Mouse (Mus musculus) CH12F3 (cell line): Measurements from ENCODE around the gene Olfr984.

ENCODE experiments used
- in situ Hi-C: fragments of 300-500 bp; cut with MboI; formaldehyde crosslinking; loops from 2 replicates; pipeline ENCODE4 v1.14.3; 2020; ENCODE audit warnings: low sequenced_read_pairs

Olfr984 gene

GRCm38 (mm10) chr9:40114106-40114505 lies at the start of gene Olfr984:
TSS of gene Olfr984 (minus strand) at chr9:40114206.
- in situ Hi-C loops = no loop called here

DNA sequence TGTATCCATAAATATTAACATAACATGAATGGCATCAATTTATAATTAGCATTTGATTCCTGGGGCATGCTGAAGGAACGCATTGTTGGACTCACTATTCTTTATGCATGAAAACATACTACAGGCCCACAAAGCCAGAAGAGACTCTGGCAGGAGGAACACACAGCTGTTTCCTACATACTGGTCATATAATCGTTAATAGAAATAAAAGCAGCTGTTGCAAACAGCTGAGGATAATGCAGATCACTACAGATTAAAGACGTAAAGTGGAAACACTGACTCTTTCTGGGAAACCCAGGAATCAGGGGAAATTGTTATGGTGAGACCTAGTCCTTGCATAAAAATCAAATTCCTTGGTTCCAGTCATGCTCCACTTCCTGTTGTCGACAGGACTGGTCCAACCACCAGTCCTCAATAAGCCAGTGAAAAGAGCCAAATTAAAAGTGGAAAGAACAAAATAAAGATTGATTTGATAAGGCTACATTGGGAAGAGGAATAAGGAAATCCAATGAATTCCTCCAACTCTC lies 41.2 kb upstream of the Olfr984 start:
- in situ Hi-C loops = no loop called here

GRCm38 (mm10) chr9:40141544-40141943 lies 27.5 kb upstream of the Olfr984 start:
- in situ Hi-C loops = no loop called here

DNA sequence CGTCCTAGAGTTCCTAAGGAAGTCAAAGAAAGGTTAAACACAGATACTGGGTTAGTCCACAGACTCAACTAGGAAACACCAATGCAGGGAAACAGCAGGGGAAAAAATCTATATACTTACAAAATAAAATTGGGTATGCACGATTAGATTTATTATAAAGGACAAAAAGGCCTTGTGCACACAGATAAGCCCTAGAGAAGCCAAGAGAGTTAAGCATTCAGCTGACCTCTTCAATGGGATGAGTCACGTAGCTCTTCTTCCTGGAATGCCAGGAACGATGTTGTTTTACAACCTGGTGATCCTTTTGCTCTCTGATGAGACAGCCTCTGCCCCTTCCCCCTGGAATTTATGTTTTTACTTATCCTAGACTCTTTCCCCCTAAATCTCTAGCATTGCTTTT lies 25.5 kb upstream of the Olfr984 start:
- in situ Hi-C loops = no loop called here

DNA sequence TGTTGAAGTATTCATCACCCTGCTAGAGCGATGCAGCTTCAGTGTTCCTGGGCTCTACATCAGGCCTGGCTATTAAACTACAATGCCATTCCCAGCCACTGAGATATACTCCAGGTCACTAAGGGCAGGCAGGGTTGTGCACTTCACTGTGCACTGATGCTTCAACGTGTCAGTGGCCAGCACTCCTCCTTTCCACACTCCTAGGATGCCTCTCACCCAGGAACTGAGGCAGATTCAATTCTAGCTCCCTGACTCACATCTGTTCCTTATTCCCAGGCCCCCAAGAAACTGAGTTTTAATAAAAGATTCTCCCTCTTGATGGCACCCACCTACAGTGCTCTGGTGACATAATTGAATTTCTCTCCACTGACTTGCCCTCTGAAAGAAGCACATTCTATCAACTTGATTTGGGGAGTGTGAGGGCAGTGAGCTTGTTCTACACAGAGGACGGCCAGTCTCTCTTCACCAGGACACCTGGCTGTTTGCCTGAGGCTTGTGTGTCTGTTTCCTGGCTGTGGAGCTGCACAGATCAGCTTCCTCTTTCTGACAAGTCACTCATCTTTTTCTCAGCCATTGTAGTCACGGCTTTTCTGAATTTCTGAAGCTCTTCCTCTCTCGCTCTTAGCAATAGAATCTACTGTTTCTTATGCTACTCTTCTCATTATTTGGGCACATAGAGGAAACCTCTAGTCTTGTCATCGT lies 23.1 kb upstream of the Olfr984 start:
- in situ Hi-C loops = no loop called here

DNA sequence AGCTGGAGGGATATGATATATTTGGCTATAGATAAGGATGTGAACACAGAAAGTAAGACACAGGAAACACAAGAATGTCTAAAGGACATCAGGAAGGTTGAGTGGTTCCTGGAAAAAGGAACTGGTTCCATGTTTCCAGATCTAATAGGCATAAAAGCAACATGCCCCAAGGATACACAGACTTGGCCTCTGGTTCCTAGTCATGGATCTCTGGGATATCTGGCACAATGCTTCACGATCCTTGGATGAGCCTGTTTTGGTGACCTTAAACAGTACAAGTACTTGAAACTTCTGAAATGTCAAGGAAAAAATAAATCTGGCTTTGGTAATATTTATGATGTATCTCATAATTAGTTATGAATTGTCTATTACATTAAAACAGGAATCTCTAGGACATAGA lies 16.6 kb upstream of the Olfr984 start:
- in situ Hi-C loops = no loop called here

GRCm38 (mm10) chr9:40130084-40130483 lies 16.1 kb upstream of the Olfr984 start, which contains the start of gene Olfr985:
TSS of gene Olfr985 (minus strand) at chr9:40130184.
- in situ Hi-C loops = no loop called here

DNA sequence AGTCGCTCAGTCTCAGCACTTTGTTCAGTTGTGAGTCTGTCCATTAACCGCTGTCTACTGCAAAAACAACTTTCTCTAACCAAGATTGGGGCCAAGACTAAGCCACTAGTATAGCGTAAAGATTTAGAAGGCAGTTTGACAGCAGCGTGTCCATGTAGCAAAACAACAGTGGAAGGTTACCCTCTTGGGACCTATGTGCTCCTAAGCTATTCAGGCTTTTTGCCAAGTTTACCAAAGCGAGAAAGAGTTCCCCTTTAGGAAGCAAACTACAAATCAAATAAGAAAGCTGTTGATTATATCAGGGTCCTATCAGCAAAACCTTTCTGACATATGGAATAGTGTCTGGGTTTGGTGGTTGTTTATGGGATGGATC lies 3.3 kb upstream of the Olfr984 start:
- in situ Hi-C loops = no loop called here

GRCm38 (mm10) chr9:40116645-40117286 lies 2.8 kb upstream of the Olfr984 start:
- in situ Hi-C loops = no loop called here

GRCm38 (mm10) chr9:40094769-40095168 lies 19.2 kb downstream of the Olfr984 start:
- in situ Hi-C loops = no loop called here

GRCm38 (mm10) chr9:40093495-40093894 lies 20.5 kb downstream of the Olfr984 start, which contains the start of gene Olfr983:
TSS of gene Olfr983 (minus strand) at chr9:40093595.
- in situ Hi-C loops = no loop called here

DNA sequence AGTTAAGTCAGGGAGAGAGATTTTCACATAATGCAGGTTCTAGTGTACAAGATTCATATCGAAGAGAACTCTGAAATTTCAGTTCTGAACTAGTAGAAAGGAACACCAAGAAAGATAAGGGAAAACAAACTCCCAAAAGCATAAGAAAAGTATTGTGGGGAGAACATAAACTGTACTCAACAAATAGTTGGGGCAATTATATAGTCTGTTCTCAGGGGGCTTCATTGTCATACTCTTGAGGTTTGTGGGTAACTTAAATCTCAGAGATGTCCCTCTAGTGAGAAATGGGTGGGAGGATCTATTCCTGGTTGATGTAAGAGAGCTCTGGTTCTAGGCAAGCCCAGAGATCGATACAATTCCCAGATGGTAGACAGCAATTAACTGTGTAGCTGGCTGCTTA lies 40.5 kb downstream of the Olfr984 start, which contains the start of gene Olfr982:
Gene Olfr982 (plus strand): TSS at position 301 of the 400 bp plus-strand sequence.
- in situ Hi-C loops = no loop called here

- in situ Hi-C loops = no loop called here
These were observed 63.9 kb downstream of the Olfr984 start for GRCm38 (mm10) chr9:40050138-40050537.
